ENCODE assay signal across 8 mouse cellular contexts in the genomic region with DNA sequence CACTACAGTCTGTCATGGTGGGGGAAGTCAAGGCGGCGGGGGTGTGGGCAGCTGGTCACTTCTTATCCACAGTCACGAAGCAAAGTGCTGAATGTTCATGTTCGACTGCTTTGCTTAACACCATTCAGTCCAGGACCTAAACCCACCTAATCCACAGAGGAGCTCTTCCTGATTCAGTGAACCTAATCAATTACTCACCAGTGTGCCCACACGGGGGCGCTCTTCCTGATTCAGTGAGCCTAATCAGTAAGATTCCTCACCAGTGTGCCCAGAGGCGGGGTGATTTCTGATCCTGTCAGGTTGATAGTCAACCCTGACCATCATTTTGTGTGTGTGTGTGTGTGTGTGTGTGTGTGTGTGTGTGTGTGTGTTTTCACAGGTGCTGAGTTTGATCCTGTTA. TPM values are rescaled to one million over a fixed set of nuclear protein-coding genes. Genes with fewer than 3 reads are reported as not detected.
A peak's percentile ranks its signal among the peaks of the same experiment; 100 is the strongest.
DNase-seq lines count a peak whose midpoint lies in the region; ATAC-seq lines count a peak whose summit lies in the region.

No protein-coding gene starts in this region.

- H3K9me3 ChIP-seq in kidney, embryonic 15.5 days (replicated peaks) = no peaks in the 10 kb centered on the region
- no peaks in the 10 kb centered on the region for H3K9me3 ChIP-seq in heart, embryonic 11.5 days (replicated peaks; ENCODE audit: control insufficient read depth, low read length)

- WGBS in kidney, embryonic 15.5 days = 54% methylated on average over 7 of the region's 7 CpGs
- WGBS in heart, embryonic 11.5 days (ENCODE audit: insufficient replicate concordance) = 43% methylated on average over 7 of the region's 7 CpGs

- peak; percentile 53 for DNase-seq in kidney, adult 18-20 months
- peak; percentile 85 for DNase-seq in CD4-positive, CD25-positive, alpha-beta regulatory T cell, adult 2 months (ENCODE audit: low read depth, low spot score)
- DNase-seq in T-cell, adult 2 months (ENCODE audit: low spot score) = peak; percentile 57
- peak; percentile 33 for DNase-seq in forelimb bud, embryonic 11.5 days (ENCODE audit: low read depth, low spot score)
- DNase-seq in retina, postnatal 1 day = peak; percentile 69
- no peak for DNase-seq in heart, adult 11 months

- H3K27me3 ChIP-seq in kidney, embryonic 15.5 days = no peaks in the 10 kb centered on the region
- H3K27me3 ChIP-seq in heart, embryonic 11.5 days (ENCODE audit: control insufficient read depth, insufficient read depth, low read length) = no peaks in the 10 kb centered on the region

- no peaks in the 10 kb centered on the region for H3K4me1 ChIP-seq in kidney, embryonic 15.5 days
- no peaks in the 10 kb centered on the region; the same call in 1 of the 2 replicates for H3K4me1 ChIP-seq in heart, embryonic 11.5 days (ENCODE audit: control insufficient read depth, insufficient read depth, low read length)

- ATAC-seq in kidney, embryonic 15.5 days (replicated peaks; ENCODE audit: low FRiP score) = no peak
- no peak for ATAC-seq in heart, embryonic 11.5 days (replicated peaks; ENCODE audit: insufficient number of reproducible peaks, low FRiP score, low TSS enrichment)

- no peak overlapping the region for H3K27ac ChIP-seq in kidney, embryonic 15.5 days
- no peak overlapping the region for H3K27ac ChIP-seq in heart, embryonic 11.5 days (ENCODE audit: low read depth, low read length)

- H3K36me3 ChIP-seq in kidney, embryonic 15.5 days = no peaks in the 10 kb centered on the region
- no peaks in the 10 kb centered on the region for H3K36me3 ChIP-seq in heart, embryonic 11.5 days (ENCODE audit: control insufficient read depth, insufficient read depth, low read length)

- no peak overlapping the region for H3K4me2 ChIP-seq in kidney, embryonic 15.5 days
- H3K4me2 ChIP-seq in heart, embryonic 11.5 days = no peak overlapping the region

- H3K9ac ChIP-seq in kidney, embryonic 15.5 days = no peak overlapping the region
- H3K9ac ChIP-seq in heart, embryonic 11.5 days (ENCODE audit: low read depth, low read length) = no peak overlapping the region

- no peak overlapping the region for H3K4me3 ChIP-seq in kidney, embryonic 15.5 days (replicated peaks)
- no peak overlapping the region for H3K4me3 ChIP-seq in heart, embryonic 11.5 days (ENCODE audit: low read depth, low read length)

RNA-seq across cellular contexts. Expression of gene Itgb2, which starts 13.2 kb away (rescaled TPM):
- polyA plus RNA-seq in kidney, embryonic 15.5 days (2015; fragmentation: Nextera tagmentation; extraction: Ambion mirVana) = 2.1 and 2.3 TPM in 2 replicates
- 2.3 and 2.4 TPM in 2 replicates for polyA plus RNA-seq in heart, embryonic 11.5 days (2014; fragmentation: Nextera tagmentation; extraction: Ambion mirVana)

RNA-seq across cellular contexts. Expression of gene Fam207a, which starts 27.6 kb away (rescaled TPM):
- polyA plus RNA-seq in kidney, embryonic 15.5 days (2015; fragmentation: Nextera tagmentation; extraction: Ambion mirVana) = 34.3 and 37.2 TPM in 2 replicates
- polyA plus RNA-seq in heart, embryonic 11.5 days (2014; fragmentation: Nextera tagmentation; extraction: Ambion mirVana) = 26.2 and 28.1 TPM in 2 replicates

RNA-seq across cellular contexts. Expression of gene Pttg1ip, which starts 38.3 kb away (rescaled TPM):
- 149 and 152 TPM in 2 replicates for polyA plus RNA-seq in kidney, embryonic 15.5 days (2015; fragmentation: Nextera tagmentation; extraction: Ambion mirVana)
- 108 and 113 TPM in 2 replicates for polyA plus RNA-seq in heart, embryonic 11.5 days (2014; fragmentation: Nextera tagmentation; extraction: Ambion mirVana)
